Mouse (Mus musculus): Measurements from ENCODE around the gene Dffa.
"Not testable (repeated sequence)": the region's sequence is repeated elsewhere in the genome, so short reads cannot be mapped to it uniquely, and the experiment has no call there.

- not testable (repeated sequence) for TF ChIP-seq ZC3H11A (IDR thresholded peaks at IDR 0.05; ENCODE audit: borderline replicate concordance, low read depth, low read length); CHD2 (IDR thresholded peaks at IDR 0.05; ENCODE audit: low read depth, low read length); MAFK (IDR thresholded peaks at IDR 0.05; ENCODE audit: insufficient read depth, low read depth, low read length); ZNF384 (IDR thresholded peaks at IDR 0.05; ENCODE audit: low read depth, low read length); HCFC1 (IDR thresholded peaks at IDR 0.05; ENCODE audit: borderline replicate concordance, insufficient read depth, low read length)
Observed at GRCm38 (mm10) chr4:149169926-149170325, 66.0 kb downstream of the Dffa start.

Data from ES-E14 (cell line).